10 mouse cellular contexts compared by ENCODE assay signal in genomic region chr7:126576946-126577345, GRCm38 (mm10). TPM values are rescaled to one million over a fixed set of nuclear protein-coding genes. Genes with fewer than 3 reads are reported as not detected.
A peak's percentile ranks its signal among the peaks of the same experiment; 100 is the strongest.
DNase-seq lines count a peak whose midpoint lies in the region; TF ChIP-seq lines count a peak whose summit lies in the region.
"Had no signal": no experiment of that assay in that cellular context is flagged by ENCODE, and none has a peak within 500 bp of the region (broad histone marks: within the 10 kb centered on the region; RNA-seq: fewer than 3 reads in every experiment).

No protein-coding gene starts in this region.

- H3K9ac ChIP-seq in heart, adult 2 months (ENCODE audit: low read depth, low read length), result no peak overlapping the region
- H3K9ac ChIP-seq: limb, embryonic 12.5 days had no signal

- no peaks in the 10 kb centered on the region for H3K79me2 ChIP-seq in heart, adult 2 months (replicated peaks; ENCODE audit: control insufficient read depth, insufficient read depth, low read length)

- intact Hi-C loops in heart, adult 2 months (cut with DNase I), result no loop called here
- intact Hi-C loops in heart, postnatal 25 days (cut with DNase I), result no loop called here
- intact Hi-C loops in left cerebral cortex, postnatal 4 days (cut with DNase I), result no loop called here

- no peaks in the 10 kb centered on the region for H3K4me1 ChIP-seq in heart, adult 2 months (ENCODE audit: control insufficient read depth, insufficient read depth, low read length)
- H3K4me1 ChIP-seq in thymus, adult 2 months (replicated peaks; ENCODE audit: control insufficient read depth, insufficient read depth, low read length), result no peaks in the 10 kb centered on the region

- no peaks in the 10 kb centered on the region for H3K27me3 ChIP-seq in heart, adult 2 months (ENCODE audit: control insufficient read depth, insufficient read depth, low read length)
- H3K27me3 ChIP-seq in thymus, adult 2 months (ENCODE audit: control insufficient read depth, insufficient read depth, low read length), result no peaks in the 10 kb centered on the region
- H3K27me3 ChIP-seq: limb, embryonic 12.5 days had no signal

- TF ChIP-seq EP300 in heart, adult 2 months (IDR thresholded peaks at IDR 0.05; ENCODE audit: insufficient read depth, low read depth, low read length), result no peak

- H3K27ac ChIP-seq in heart, adult 2 months, result no peak overlapping the region
- no peak overlapping the region for H3K27ac ChIP-seq in thymus, adult 2 months (ENCODE audit: control insufficient read depth, insufficient read depth, low read length)
- H3K27ac ChIP-seq: limb, embryonic 12.5 days had no signal

- TF ChIP-seq POLR2A in heart, adult 2 months (IDR thresholded peaks at IDR 0.05; ENCODE audit: insufficient read depth, low read depth, low read length), result no peak
- no peak for TF ChIP-seq POLR2A in thymus, adult 2 months (IDR thresholded peaks at IDR 0.05; ENCODE audit: control insufficient read depth, extremely low read depth, insufficient read depth, low read length, poor library complexity)

- no peaks in the 10 kb centered on the region for H3K36me3 ChIP-seq in heart, adult 2 months (ENCODE audit: control insufficient read depth, insufficient read depth, low read length)
- peaks cover under 1% of the 10 kb centered on the region; the same call in 1 of the 2 replicates for H3K36me3 ChIP-seq in thymus, adult 2 months (ENCODE audit: control insufficient read depth, insufficient read depth, low read length)

- TF ChIP-seq CTCF in heart, adult 2 months (IDR thresholded peaks at IDR 0.05), result peak; percentile 68
- TF ChIP-seq CTCF in thymus, adult 2 months (IDR thresholded peaks at IDR 0.05; ENCODE audit: borderline replicate concordance, control insufficient read depth, extremely low read depth, insufficient read depth, low read length, poor library complexity), result 0 out of 2 replicates have a peak, but pooled peaks have one; percentile 36

- 62% methylated on average over 8 of the region's 8 CpGs for WGBS in heart, adult 2 months
- WGBS in thymus, adult 2 months, result 84% methylated on average over 8 of the region's 8 CpGs

- no peak overlapping the region for H3K4me3 ChIP-seq in heart, adult 2 months
- no peak overlapping the region for H3K4me3 ChIP-seq in thymus, adult 2 months (ENCODE audit: control insufficient read depth, insufficient read depth, low read length)
- H3K4me3 ChIP-seq: limb, embryonic 12.5 days had no signal

- DNase-seq in heart, adult 2 months, result no peak
- no peak for DNase-seq in heart, postnatal 25 days (ENCODE audit: low spot score)
- DNase-seq in thymus, adult 2 months, result peak; percentile 55
- no peak for DNase-seq in thymus, adult 18-20 months
- DNase-seq in c-Kit-positive CD71-positive TER-119-negative erythroid progenitor cells, embryonic 14.5 days (ENCODE audit: low read depth), result peak; percentile 74
- peak; percentile 60 for DNase-seq in left cerebral cortex, postnatal 4 days
- peak; percentile 38 for DNase-seq in retina, postnatal 7 days (ENCODE audit: low read depth, low spot score)
- no peak for DNase-seq in heart, adult 8-10 months (ENCODE audit: low spot score)

RNA-seq across cellular contexts. Expression of gene Apobr, which starts 7.8 kb away (rescaled TPM):
- under 1 TPM; 0.32 to 0.39 TPM for total RNA-seq in heart, adult 2 months (2021)
- 0.47 and 1.1 TPM in 2 replicates for polyA plus RNA-seq in heart, adult 2 months (2012; rRNA removed)
- under 1 TPM; 0.28 to 0.86 TPM for total RNA-seq in heart, postnatal 25 days (2021)
- polyA plus RNA-seq in thymus, adult 2 months (2012; rRNA removed), result 6.8 and 7.2 TPM in 2 replicates
- under 1 TPM; 0.30 to 0.58 TPM for total RNA-seq in left cerebral cortex, postnatal 4 days (2021)
- total RNA-seq in heart, adult 8-10 months (2022), result 1 to 10 TPM in 2 of 4 experiments, under 1 TPM in 2; 0.44 to 1.9 (median 0.75) TPM

RNA-seq across cellular contexts. Expression of gene Cln3, which starts 8.7 kb away (rescaled TPM):
- 10 to 100 TPM; 12.8 to 12.9 TPM for total RNA-seq in heart, adult 2 months (2021)
- polyA plus RNA-seq in heart, adult 2 months (2012; rRNA removed), result 30.0 and 33.2 TPM in 2 replicates
- 10 to 100 TPM; 11.3 to 13.6 TPM for total RNA-seq in heart, postnatal 25 days (2021)
- polyA plus RNA-seq in thymus, adult 2 months (2012; rRNA removed), result 90.6 and 141 TPM in 2 replicates
- total RNA-seq in left cerebral cortex, postnatal 4 days (2021), result 10 to 100 TPM; 26.5 to 32.0 TPM
- total RNA-seq in heart, adult 8-10 months (2022), result 10 to 100 TPM; 12.9 to 15.6 (median 14.1) TPM

RNA-seq across cellular contexts. Expression of gene Eif3c, which starts 10.7 kb away (rescaled TPM):
- 100 to 1,000 TPM; 133 to 159 TPM for total RNA-seq in heart, adult 2 months (2021)
- polyA plus RNA-seq in heart, adult 2 months (2012; rRNA removed), result 59.3 and 72.6 TPM in 2 replicates
- 100 to 1,000 TPM; 130 to 139 TPM for total RNA-seq in heart, postnatal 25 days (2021)
- polyA plus RNA-seq in thymus, adult 2 months (2012; rRNA removed), result 120 and 126 TPM in 2 replicates
- 100 to 1,000 TPM; 212 to 226 TPM for total RNA-seq in left cerebral cortex, postnatal 4 days (2021)
- 100 to 1,000 TPM; 141 to 155 (median 143) TPM for total RNA-seq in heart, adult 8-10 months (2022)

RNA-seq across cellular contexts. Expression of gene Il27, which starts 17.8 kb away (rescaled TPM):
- total RNA-seq in heart, adult 2 months (2021), result not detected
- not detected in 2 replicates for polyA plus RNA-seq in heart, adult 2 months (2012; rRNA removed)
- not detected for total RNA-seq in heart, postnatal 25 days (2021)
- polyA plus RNA-seq in thymus, adult 2 months (2012; rRNA removed), result 1.8 and 3.0 TPM in 2 replicates
- total RNA-seq in left cerebral cortex, postnatal 4 days (2021), result not detected
- not detected for total RNA-seq in heart, adult 8-10 months (2022)
- polyA plus RNA-seq: limb, embryonic 12.5 days; stomach, embryonic 14.5 days had no signal

RNA-seq across cellular contexts. Expression of gene Nupr1, which starts 53.7 kb away (rescaled TPM):
- 1 to 10 TPM; 4.8 to 6.5 TPM for total RNA-seq in heart, adult 2 months (2021)
- 10.5 and 13.9 TPM in 2 replicates for polyA plus RNA-seq in heart, adult 2 months (2012; rRNA removed)
- 1 to 10 TPM; 7.7 to 9.4 TPM for total RNA-seq in heart, postnatal 25 days (2021)
- polyA plus RNA-seq in thymus, adult 2 months (2012; rRNA removed), result 5.2 and 7.1 TPM in 2 replicates
- 1 to 10 TPM; 6.6 to 7.0 TPM for total RNA-seq in left cerebral cortex, postnatal 4 days (2021)
- total RNA-seq in heart, adult 8-10 months (2022), result 1 to 10 TPM; 3.5 to 5.3 (median 4.7) TPM

Comparison
In these comparisons a context has a peak if more than half of its experiments do, and no peak if none do; other contexts are left out.
1. DNase-seq: peak in thymus, adult 2 months (single experiment), c-Kit-positive CD71-positive TER-119-negative erythroid progenitor cells, embryonic 14.5 days (single experiment), left cerebral cortex, postnatal 4 days (single experiment) and retina, postnatal 7 days (single experiment); none in heart, adult 2 months (0 of 2), heart, postnatal 25 days (single experiment), thymus, adult 18-20 months (0 of 2) and heart, adult 8-10 months (single experiment).